Mouse (Mus musculus): ENCODE results near the gene Irf2bpl. TPM values are rescaled to one million over a fixed set of nuclear protein-coding genes. Genes with fewer than 3 reads are reported as not detected.

The Irf2bpl gene
- total RNA-seq, 2 experiments from 2014 or later = 44.7 to 51.8 TPM

DNA sequence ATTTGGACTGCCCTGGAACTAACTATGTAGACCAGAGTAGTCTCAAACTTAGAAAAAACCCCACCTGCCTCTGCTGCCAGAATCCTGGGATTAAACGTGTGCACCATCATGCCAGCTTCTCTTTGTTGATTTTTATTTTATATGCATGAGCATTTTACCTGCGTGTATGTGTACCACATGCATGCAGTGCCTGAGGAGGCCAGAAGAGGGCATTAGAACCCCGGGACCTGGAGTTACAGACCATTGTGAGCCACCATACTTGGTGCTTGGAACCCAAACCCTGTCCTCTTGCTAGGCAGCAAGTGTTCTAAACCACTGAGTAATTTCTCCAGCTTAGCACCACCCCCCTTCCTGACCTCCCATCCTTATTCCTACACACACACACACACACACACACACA lies 13.6 kb downstream of the Irf2bpl start:
- intact Hi-C loops (cut with DNase I) = no loop called here
- no peak for DNase-seq

DNA sequence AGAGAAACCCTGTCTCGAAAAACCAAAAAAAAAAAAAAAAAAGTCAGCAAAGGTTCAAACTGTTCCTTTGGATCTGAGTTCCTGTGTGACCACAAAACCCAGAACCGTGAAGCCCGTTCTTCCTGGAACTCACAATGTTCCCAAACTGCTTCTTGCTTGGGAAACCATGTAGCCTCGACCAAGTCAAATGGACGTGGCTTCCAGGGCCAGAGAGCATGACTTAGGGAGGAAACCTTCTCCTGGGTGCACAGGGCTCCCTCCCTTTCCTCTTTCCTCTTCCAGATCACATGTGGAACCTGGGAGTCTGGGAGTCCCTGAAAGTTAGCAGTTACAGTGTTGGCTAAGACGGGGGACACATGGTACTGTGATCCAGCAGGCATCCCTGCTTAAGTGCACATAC lies 14.8 kb downstream of the Irf2bpl start:
- intact Hi-C loops (cut with DNase I) = no loop called here

DNA sequence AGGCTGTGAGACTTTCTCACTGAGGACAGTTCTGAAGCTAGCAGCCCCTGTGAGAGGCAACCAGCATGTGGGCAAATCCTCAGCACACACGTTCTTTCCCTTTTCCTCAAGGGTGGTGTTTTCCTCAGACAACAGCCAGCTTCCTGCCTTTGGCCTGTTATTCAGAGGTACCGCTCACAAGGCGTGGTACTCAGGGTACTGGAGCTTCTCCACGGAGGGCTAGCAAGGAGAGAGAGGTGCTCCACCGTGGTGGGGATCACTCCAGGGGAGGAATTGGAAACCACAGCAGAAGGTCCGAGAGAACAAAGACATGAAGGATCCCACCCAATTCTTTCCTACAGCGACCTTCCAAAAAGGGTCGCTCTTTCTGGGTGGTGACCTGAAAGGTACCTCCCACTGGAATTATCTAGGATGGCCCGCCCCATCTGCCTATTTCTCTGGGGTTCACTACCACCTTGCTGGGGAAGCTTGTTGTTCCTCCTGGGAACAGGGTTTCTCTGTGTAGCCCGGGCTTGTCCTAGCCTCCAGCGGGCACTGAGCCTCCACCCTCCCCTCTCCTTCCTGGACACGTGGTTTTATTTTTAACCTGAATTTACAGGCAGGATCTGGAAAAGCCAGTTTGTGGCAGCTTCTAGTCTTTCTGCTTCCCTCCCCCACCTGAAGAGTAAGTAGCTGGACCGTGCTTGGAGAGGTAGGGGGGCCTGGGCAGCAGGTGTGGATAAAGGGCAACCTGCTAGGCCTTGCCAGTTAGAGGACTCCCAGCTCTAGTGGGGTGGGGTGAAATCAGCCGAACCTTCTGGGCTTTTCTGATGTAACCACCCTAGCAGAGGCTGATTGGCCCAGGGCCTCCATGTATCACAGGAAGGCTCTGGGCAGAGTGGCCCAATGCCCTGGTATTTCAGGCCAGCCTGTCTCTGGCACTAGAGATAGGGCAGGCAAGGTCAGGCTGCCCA lies 17.1 kb downstream of the Irf2bpl start:
- peak; percentile 53 to 73 for DNase-seq
- intact Hi-C loops (cut with DNase I) = no loop called here

More for the DNA sequence above, 14.8 kb downstream of the Irf2bpl start:
- no peak for DNase-seq

DNA sequence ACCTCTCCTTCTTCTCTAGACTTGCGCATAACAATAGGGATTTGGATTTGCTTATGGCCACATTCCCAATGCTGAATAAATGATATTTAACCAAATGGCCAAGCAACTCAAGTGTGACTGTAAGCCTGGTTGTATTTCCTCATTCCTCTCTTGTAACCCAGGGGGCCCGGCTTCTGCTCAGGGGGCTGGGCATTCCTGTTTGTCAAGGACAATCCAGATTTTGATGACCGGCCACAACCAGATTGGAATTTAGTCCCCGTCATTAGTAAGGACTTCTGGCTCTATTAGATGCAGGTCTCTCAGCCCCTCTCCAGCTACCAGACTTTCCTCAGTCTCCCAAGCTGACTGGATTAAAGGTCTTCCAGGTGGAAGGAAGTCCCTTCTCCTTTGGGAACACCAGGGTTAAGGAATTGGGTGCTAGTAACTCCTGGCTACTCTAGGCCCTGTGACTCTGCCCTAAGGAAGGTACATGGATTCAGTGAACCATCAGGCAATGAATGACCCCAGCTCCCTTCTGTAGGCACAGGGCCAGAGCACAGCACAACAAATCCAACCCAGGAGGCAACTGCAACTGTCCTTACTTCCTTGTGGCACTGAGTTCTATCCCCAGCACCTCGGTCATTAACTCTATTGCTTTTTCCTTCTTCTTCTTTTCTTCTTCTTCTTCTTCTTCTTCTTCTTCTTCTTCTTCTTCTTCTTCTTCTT lies 20.1 kb downstream of the Irf2bpl start:
- intact Hi-C loops (cut with DNase I) = no loop called here
- no peak for DNase-seq

DNA sequence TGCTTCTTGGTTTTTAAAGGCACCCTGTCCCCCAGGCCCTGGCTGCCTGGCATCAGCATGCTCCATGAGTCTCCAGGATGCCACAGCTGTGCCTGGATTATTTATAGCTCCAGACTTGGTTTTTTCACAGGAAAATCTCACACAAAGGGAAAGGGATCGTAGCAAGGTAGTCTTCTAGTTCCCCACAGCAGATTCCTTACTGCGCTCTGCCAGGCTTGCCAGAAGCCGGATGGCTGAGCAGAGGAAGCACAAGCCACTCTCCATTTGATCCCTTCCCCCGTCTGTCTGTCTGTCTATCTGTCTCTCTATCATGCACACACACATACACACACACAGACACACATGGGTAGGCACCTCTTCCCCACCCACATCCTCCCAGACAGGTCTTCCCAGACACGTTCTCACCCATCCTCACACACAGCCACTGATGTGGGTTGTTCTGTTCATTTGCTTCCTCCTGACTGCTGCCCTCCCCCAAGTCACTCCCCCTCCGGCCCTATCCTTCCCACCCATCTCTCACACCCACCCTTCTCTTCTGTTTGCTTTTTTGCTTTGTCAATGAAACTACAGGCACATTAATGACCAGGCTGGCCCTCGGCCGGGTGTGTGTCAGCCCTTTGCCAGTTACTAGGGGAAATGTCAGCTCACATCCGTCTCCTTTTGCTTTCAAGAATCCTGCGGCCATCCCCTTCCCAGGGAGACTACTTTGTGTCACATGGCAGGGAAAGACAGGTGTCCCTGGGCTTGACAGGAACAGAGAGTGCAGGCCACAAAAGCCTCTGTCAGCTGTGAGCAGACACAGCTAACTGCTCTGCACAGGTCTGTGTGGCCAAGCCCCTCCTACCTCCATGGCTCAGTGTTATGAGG lies 24.4 kb downstream of the Irf2bpl start:
- intact Hi-C loops (cut with DNase I) = no loop called here

DNA sequence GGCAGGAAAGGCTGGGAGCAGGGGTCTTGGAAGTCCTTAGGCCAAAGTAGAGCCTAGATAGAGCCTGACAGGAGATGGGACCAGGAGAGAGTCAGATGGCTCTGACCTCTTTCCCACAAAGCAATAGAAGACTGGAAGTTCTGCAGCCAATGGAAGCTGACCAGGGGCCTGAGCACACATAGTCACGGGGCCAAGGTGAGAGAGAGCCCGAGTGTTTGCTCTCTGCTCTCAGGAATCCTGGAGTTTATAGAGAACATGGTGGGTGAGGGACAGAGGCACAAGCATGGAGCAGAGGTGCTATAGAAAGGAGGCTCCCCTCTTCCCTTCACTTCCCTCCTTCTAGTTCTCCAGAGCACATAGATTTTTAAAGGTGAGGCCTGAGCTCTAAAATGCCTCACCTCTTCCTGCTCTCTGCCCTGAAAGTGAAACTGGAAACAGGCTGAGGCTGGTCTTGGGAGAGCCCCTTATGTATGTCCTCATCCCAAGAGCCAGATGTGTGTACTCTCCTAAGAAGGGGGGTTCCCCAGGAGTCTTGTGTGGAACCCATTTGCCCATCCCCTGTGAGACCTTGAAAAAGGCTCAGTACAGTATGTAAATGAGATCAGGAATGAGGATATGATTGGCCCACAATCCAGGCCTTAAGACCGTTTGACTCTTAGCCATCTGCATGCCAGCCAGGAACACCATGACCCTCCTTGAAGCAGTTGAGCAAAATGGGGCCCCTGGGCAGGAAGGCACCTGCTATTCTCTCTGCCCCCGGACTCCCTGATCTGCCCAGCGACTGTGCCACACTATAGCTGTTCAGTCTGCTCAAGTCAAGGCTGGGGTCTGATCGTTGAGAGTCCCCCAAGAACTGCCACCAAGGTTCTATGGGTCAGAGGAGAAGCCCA lies 25.4 kb downstream of the Irf2bpl start:
- intact Hi-C loops (cut with DNase I) = no loop called here

More for the DNA sequence above, 24.4 kb downstream of the Irf2bpl start:
- DNase-seq = no peak

DNA sequence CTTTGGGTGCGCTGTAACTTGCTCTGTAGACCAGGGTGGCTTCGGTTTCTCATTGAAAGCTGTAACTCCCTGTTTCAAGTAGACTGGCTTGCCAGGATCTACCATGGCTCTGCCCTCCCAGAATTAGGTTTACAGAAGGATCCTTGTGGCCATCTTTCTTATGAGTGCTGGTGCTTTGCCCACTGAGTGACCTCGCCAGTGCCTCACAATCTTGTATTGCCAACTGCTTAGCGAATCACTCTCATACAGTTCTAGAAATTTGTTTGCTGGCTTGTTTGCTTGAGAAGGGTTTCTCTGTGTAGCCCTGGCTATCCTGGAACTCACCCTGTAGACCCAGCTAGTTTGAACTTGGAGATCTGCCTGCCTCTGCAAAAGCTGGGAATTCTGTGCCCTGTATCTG lies 26.1 kb downstream of the Irf2bpl start:
- DNase-seq = no peak
- intact Hi-C loops (cut with DNase I) = no loop called here

More for the DNA sequence above, 25.4 kb downstream of the Irf2bpl start:
- no peak for DNase-seq

DNA sequence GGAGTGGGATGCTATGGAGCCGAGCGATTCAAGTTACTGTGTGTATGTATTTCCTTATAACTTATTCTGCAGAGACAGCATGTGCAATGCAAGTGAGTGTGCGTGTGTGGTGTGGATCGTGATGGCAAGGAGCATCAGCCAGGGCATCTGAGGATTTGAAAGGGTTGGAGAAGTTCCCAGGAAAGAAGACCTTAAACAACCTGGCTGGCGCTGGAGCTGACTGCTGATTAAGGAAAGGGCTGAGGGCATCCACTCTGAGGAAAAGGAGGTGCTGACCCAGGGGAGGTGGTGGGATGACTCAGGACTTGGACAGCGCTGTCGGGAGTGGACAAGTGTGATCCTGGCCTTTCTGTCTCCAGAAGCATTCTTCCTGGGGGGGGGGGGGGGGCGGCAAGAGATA lies 27.3 kb downstream of the Irf2bpl start:
- peak in 1 of 2 experiments; percentile 55 for DNase-seq
- intact Hi-C loops (cut with DNase I) = no loop called here

DNA sequence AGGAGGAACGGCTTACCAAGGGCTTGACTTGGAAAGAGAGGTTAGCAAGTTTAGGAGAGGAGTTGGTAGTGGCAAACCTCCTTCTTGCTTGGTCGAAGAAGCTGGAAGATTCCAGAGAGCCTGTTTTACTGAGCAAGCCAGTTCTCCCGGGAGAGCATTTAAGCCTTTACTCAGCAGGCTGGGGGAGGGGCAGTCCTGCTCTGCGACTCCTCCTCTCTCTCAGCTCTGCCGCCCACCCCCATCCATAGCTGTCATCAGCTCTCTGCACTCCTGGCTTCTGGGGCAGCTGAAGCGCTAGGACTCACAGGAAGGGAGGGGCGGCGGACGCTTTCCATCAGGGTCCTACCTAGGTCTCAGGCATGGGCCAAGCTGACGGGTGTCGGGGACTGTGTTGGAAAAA lies 28.9 kb downstream of the Irf2bpl start:
- intact Hi-C loops (cut with DNase I) = no loop called here
- DNase-seq = peak; percentile 59 to 72

DNA sequence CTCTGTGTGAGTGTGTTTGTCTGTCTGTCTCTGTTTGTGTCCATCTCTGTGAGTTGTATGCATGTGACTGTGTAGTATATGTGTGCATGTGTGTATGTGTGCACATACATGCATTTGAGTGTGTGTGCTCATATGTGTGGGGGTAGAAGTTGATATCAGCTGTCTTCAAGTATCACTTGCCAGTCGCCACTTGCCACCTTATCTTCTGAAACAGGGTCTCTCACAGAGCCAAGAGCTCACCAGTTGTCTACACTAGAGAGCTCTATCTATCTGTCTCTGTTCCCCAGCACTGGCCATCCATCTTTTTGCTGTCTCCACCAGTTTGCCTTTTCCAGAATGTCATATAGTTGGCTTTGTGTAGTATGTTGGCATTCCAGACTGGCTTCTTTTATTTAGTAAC lies 31.1 kb downstream of the Irf2bpl start:
- DNase-seq = no peak
- intact Hi-C loops (cut with DNase I) = loop anchor here (2.0 kb wide), 1 partner anchor 15 kb away; no protein-coding TSS in a partner anchor

DNA sequence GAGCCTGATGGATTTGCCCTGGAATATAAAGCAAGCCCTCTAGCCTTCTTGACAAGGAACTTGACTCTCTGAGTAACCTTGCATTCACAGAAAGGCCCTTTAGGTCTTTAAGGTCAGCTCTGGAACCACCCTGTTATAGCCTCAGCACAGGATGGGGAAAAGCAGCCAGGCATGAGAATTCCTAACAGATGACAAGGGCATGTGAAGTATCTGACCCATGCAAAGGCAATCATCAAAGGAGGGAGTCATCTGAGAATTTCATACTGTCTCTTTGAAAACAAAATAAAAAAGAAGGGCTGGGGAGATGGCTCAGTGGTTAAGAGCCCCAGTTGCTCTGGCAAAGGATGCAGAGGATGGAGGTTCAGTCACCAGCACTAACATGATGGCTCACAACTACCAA lies 33.3 kb downstream of the Irf2bpl start:
- no peak for DNase-seq

DNA sequence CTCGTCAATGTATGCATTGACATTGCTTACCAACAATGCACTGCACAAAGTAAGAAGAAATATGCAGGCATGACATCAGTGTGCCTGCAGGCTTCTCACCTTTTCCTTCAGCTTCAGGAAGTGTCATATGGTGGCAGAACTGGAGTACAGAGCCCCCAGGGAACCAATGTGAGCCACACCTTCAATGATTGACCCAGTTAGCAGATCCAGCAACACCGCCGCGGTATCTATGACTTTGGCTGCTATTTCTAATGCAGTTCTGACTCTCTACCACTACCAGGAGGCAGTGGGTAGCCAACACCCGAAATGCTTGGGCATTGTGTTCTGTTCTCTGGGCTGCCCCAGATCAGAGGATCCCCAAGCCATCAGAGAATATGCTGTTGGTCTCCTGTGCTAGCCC lies 33.9 kb downstream of the Irf2bpl start:
- intact Hi-C loops (cut with DNase I) = no loop called here
- DNase-seq = no peak

More for the DNA sequence above, 33.3 kb downstream of the Irf2bpl start:
- intact Hi-C loops (cut with DNase I) = no loop called here

DNA sequence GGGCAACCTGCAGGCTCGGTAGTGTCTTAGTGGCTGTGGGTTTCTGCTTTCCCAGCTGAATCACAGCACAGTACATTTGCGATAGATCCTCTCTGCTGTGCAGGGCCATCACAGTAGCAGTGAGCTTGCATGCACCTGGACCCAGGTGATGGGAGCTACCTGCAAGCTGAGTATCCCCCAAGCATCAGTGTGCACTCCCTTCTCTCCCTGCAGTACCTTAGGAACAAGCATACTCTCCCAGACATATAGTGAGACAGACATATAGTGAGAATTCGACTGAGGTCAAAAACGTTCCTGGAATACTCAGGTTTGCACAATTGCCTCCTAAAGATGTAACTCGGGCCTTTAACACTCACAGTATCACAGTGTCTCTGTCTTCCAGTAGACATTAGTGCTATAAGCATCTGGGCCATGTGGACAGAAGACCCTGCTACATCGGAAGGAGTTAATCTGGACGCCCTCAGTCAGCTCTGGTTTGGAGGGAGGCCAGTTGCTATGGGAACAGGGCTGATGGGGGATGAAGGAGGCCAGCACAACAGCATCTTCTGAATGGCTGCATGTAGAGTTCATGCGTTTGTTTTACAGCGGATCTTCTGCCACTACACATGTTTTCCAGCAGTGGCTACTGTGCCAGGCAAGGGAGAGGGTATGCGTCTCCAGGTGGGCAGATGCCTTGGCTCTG lies 34.5 kb downstream of the Irf2bpl start:
- DNase-seq = no peak
- intact Hi-C loops (cut with DNase I) = no loop called here

DNA sequence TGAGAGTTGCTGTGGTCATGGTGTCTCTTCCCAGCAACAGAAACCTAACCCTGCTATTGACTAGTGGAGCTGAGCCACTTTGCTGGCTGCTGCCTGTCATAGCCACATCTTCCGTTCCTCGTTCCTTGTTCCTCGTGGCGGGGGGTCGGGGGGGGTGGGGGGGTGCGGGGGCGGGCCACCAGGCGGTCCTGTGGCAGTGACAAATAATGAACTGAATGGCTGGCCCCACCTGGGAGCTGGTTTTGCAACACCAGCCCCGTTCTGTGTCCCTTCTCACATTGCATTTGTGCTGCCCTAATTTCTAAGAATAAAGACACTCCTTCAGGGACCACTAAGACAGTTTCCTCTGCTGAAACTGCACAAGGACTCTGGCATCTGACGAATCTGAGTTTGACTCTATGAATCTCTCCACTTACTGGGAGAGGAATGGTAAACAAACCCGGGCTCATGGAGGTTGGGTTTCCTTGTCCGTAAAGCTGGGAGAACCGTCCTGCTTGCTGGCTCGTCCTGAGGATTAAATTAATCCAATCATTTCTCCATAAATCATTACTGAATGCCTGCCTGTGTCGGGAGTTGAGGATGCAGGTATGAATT lies 41.6 kb downstream of the Irf2bpl start:
- intact Hi-C loops (cut with DNase I) = no loop called here
- DNase-seq = no peak

DNA sequence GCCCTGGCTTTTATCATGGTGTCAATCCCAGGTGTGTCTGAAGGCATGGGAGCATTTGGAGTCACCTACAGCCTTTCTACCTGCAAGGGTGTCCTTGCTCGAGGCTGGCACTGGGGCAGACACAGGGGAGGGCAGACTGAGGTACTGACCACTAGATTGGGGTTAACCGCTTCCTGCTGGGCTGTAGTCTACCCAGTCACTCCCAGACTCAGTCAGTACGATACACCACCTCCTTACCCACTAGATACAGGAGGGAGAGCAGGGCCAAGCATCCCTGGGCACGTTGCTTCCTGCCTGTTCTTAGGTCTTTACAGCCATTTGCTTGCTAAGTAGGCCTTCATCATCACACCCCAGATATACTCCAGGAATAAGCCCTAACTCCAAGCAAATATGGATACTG lies 44.1 kb downstream of the Irf2bpl start:
- intact Hi-C loops (cut with DNase I) = no loop called here

DNA sequence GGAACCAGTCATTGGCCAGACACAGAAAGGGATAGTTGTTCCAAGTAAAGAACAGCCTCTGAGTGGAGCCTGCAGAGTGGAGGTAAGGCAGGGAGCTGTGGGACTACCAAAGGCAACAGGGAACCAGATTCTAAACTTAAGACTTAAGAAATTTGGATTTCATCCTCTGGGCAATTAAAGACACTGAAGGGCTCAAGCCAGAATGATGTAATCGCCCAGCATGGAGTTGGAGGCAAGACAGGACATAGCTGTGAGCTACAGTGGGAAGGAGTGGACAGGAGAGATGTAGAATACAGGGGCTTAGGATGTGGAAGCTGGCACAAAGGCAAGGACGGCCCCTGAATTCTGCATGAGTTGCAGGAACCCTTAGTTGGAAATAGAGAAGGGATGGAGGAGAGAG lies 46.4 kb downstream of the Irf2bpl start:
- no peak for DNase-seq
- intact Hi-C loops (cut with DNase I) = loop anchor here (2.0 kb wide), 1 partner anchor 15 kb away; no protein-coding TSS in a partner anchor

More for the DNA sequence above, 44.1 kb downstream of the Irf2bpl start:
- DNase-seq = no peak

DNA sequence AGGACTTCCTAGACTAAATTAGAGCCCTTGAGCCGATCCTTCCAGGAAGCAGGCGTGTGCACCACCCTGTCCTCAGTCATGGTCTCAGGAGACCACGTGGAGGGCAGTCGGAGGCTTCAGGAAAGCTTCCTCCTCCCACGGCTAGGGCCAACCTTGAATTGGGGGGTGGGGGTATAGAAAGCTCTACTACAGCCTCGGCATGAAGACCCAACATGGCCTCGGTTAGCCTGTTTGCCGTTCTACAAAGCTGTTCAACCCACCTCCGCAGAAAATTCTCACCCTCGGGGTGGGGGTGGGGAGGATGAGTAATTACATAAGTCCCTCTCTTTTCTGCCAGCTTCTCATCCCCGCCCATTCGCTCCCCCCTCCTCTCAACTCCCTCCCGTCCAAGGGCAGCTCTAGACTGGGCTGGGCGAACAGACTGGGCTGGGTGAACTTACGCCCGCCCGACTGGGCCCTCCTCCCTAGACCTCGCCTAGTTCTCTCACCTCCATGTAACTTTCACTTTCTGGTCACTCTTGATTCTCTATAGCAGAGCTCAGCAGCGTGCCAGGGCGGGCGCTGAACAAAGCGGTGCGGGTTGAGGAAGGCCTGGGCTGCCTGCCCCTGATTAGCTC lies 48.1 kb downstream of the Irf2bpl start:
- intact Hi-C loops (cut with DNase I) = loop anchor here (1.0 kb wide), 1 partner anchor 46 kb away; no protein-coding TSS in a partner anchor
- DNase-seq = peak; percentile 86

DNA sequence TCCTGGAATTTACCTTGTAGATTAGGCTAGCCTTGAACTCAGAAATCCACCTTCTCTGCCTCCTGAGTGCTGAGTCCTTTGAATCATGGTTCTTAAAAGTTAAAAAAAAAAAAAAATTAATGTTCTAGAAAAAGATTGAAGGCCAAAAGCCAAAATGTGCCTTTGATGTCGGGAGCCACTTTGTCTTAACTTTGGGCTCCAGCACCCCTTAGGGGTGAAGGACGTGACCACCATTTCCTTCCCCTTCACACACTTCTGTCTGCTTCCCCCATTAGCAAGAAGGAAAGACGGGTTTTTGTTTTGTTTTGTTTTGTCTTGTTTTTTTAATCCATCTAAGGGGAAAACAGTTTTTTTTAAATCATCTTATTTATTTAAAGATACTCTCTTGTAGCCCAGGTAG lies 48.7 kb downstream of the Irf2bpl start:
- intact Hi-C loops (cut with DNase I) = loop anchor here (1.0 kb wide), 1 partner anchor 46 kb away; no protein-coding TSS in a partner anchor

More for the DNA sequence above, 48.7 kb downstream of the Irf2bpl start:
- no peak for DNase-seq
